Mouse (Mus musculus) lung, adult 2 months (tissue): Measurements from ENCODE around the gene Bak1.

Source experiments
- CTCF ChIP-seq: fragments of 200-500 bp; IDR thresholded peaks from 2 replicates; pipeline ENCODE4 v1.5.1; 2011; ENCODE audit warnings: mild to moderate bottlenecking, low read length, control low read depth; ENCODE audit not compliant: insufficient read depth
- POLR2A ChIP-seq: fragments of 200-500 bp; IDR thresholded peaks from 2 replicates; pipeline ENCODE4 v1.6.1; 2011; ENCODE audit warnings: low read depth, mild to moderate bottlenecking, control low read depth, low read length, borderline replicate concordance; ENCODE audit errors: extremely low read depth

- TF ChIP-seq CTCF (no peak), POLR2A (no peak)
Measured at GRCm38 (mm10) chr17:27008277-27008676, 20.5 kb downstream of the Bak1 start.
